In genomic region chr8:111963546-111963945, GRCm38 (mm10) we compare ENCODE assay signal across 25 mouse cellular contexts. TPM values are rescaled to one million over a fixed set of nuclear protein-coding genes. Genes with fewer than 3 reads are reported as not detected.
"Had no signal": no experiment of that assay in that cellular context is flagged by ENCODE, and none has a peak within 500 bp of the region (broad histone marks: within the 10 kb centered on the region; RNA-seq: fewer than 3 reads in every experiment).

No protein-coding gene starts in this region.

- H3K36me3 ChIP-seq: lung, embryonic 15.5 days had no signal

- H3K9ac ChIP-seq: limb, embryonic 13.5 days; liver, embryonic 12.5 days; liver, embryonic 15.5 days; lung, embryonic 15.5 days; midbrain, embryonic 13.5 days had no signal

- ATAC-seq: liver, embryonic 12.5 days; midbrain, embryonic 13.5 days; midbrain, embryonic 16.5 days had no signal

- H3K27ac ChIP-seq: limb, embryonic 10.5 days; limb, embryonic 13.5 days; liver, embryonic 12.5 days; liver, embryonic 15.5 days; lung, embryonic 15.5 days; midbrain, embryonic 13.5 days; stomach, postnatal 0 days had no signal

- H3K27me3 ChIP-seq: limb, embryonic 13.5 days; liver, embryonic 12.5 days; liver, embryonic 15.5 days; lung, embryonic 15.5 days; megakaryocyte, embryonic 14.5 days; midbrain, embryonic 13.5 days had no signal

- H3K4me1 ChIP-seq: limb, embryonic 10.5 days; lung, embryonic 15.5 days; midbrain, embryonic 13.5 days had no signal

- H3K4me3 ChIP-seq: limb, embryonic 10.5 days; limb, embryonic 13.5 days; liver, embryonic 12.5 days; liver, embryonic 15.5 days; lung, embryonic 15.5 days; megakaryocyte, embryonic 14.5 days; midbrain, embryonic 10.5 days; midbrain, embryonic 13.5 days; myocyte had no signal

- H3K9me3 ChIP-seq: limb, embryonic 10.5 days; limb, embryonic 13.5 days; liver, embryonic 12.5 days; liver, embryonic 15.5 days; lung, embryonic 15.5 days; megakaryocyte, embryonic 14.5 days; midbrain, embryonic 10.5 days; midbrain, embryonic 13.5 days had no signal

- DNase-seq: kidney, adult 9 months; kidney, postnatal 14 days; kidney, postnatal 4 days; liver; lung, adult 18-20 months; lung, postnatal 10 days; lung, postnatal 36 days; right cerebral cortex, adult 18-20 months; right cerebral cortex, postnatal 14 days; right cerebral cortex, postnatal 4 days; thymus, adult 2 months; thymus, postnatal 14 days; thymus, postnatal 4 days had no signal

- H3K4me2 ChIP-seq: limb, embryonic 13.5 days; liver, embryonic 12.5 days; liver, embryonic 15.5 days; lung, embryonic 15.5 days; midbrain, embryonic 13.5 days had no signal

RNA-seq across cellular contexts. Expression of gene Tmem231, which starts 29.9 kb away (rescaled TPM):
- total RNA-seq: monocyte, adult 5-6 weeks had no signal
